Mouse (Mus musculus): Measurements from ENCODE around the gene Msi2.

Msi2 gene

GRCm38 (mm10) chr11:88369898-88370297 is 348.4 kb downstream of the Msi2 start:
- DNase-seq (ENCODE audit: low spot score in 2 of 2) = no peak

GRCm38 (mm10) chr11:88367501-88367900 is 350.8 kb downstream of the Msi2 start:
- no peak for DNase-seq (ENCODE audit: low spot score in 2 of 2)

DNA sequence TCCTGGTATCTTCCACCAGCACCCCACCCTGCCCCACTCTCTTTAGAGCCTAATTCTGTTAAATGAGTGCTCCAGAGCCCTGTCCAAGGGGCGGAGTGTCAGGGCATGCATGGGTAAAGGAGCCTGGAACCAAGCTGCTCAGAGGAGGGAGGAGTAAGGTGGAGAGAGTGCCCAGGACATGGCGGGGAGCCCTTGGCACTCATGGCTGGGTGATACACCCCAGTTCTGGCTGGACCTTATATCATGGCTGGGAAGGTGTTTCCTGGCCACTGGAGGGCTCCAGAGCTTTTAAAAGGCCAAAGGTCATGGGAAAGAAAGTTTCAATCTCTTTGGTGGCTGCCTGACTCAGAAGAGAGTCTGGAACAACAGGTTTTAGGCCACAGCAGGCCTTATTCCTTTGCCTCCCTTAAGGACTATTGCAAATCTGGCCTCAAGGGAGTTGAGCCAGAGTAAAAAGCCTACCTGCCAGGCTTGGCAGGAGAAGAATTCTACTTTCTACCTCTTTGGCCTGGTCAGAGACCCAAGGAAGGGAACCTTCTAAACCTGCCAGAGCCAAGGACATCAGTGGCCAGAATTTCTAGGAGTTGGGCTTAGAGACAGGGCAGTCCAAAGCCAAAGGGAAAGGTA is 352.3 kb downstream of the Msi2 start:
- DNase-seq (ENCODE audit: low spot score in 2 of 2) = no peak

DNA sequence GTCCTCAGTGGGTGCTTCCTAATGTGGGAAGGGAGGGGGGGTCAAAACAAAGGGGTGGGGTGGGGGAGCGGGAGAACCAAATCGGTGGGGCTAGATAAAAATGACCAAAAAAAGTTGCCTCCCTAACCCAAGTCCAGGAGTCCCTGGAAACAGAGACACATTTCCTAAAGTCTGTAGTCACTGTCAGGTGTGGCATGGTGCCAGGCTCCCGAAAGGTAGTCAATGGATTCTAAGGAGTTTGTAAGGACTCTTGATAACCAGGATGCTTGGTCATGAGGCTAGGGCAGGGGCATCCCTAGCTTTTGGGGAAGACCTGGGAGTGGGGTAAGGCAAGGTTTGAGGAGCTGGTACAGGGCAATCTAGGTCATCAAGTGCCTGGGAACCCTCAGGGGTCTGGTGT is 354.1 kb downstream of the Msi2 start:
- DNase-seq (ENCODE audit: low spot score in 2 of 2) = no peak

- DNase-seq (ENCODE audit: low spot score in 2 of 2) = no peak
Observed at GRCm38 (mm10) chr11:88363481-88363880, 354.8 kb downstream of the Msi2 start.

DNA sequence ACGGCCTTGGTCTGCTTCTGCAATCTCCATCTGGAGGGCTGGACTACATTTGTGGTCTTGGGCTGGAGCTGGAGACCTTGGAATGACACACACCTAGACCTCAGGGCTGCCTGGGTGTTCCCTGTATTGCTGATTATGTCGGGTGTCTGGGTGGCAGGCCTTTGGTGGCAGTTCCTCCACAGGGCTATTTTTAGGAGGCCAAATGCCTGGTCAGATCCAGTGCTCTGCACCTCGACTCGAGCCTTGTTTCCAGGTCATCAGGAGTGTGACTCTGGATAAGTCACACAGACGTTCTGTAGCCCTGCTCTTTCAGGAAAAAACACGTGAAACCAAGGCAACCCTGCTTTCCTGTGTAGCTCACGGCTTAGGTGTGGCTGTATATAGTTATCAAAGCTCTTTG is 358.6 kb downstream of the Msi2 start:
- no peak for DNase-seq (ENCODE audit: low spot score in 2 of 2)

GRCm38 (mm10) chr11:88357325-88357724 is 361.0 kb downstream of the Msi2 start:
- no peak for DNase-seq (ENCODE audit: low spot score in 2 of 2)

DNA sequence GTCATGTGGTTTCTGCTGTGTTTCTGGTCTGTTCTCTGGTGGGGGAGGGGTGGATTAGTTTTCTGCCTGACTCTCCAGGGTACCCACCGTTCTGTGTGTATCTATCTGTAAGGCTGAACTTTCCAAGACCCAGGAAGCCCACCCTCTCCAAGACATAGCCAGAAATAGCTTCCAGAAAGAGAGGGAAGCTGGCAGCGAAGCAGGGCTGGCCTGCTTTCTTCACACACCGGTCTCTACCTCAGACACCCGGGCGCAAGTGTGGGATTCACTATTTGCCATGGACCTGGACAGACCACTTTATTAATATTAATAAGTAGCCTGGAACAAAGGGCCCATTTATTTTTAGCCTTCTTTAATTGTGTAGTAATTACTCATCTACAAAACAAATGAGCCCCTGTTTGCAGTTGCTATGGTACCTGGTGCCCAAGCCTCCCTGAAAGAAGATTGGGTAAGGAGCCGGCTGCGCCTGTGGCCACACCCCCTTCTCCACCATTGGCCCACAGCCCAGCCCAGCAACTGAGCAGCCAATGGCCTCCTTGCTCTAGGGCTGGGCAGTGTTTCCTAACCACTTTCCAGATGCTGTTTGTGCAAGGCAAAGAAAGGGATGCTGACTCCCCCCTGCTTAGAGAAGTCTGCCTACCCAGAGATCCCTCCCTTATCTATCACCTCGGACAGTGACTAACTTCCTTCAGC is 361.6 kb downstream of the Msi2 start:
- peak in 1 of 2 experiments; percentile 26 for DNase-seq (ENCODE audit: low spot score in 2 of 2)

DNA sequence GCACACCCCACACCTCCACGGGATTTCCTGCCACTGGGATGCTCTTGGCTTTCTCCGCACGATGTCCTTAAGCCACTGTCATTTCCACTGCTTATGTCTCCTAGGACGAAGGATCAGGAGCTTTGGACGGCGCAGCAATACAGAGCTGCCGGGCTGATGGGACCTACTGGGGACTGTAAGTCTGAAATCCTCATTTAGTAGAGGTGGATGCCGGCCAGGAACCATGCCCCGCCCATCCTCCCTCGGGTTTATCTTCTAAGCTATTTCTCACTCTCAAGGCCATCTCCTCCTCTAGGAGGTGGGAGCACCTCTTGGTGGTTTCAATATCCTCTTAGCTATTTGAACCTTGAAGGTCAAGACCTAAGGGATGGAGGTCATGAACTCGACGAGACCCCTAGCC is 362.3 kb downstream of the Msi2 start:
- no peak for DNase-seq (ENCODE audit: low spot score in 2 of 2)

DNA sequence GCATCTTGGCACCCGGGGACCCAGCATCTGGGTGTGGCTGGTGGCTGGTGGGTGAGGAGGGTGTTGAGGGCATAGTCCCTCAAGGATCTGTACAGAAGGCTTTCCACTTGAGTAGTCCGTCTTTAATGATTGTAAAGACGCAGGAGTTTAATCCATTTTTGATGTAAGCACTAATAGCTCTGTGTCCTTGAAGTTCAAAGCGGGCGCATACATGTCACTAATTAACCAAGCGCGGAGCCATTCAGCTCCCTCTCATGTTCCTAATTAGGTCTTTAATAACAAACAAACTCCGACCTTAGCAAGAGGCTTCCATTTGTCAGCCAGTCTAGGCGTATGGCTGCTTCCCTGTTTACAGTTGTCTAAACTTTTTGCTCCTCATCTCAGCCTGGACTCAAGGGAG is 363.5 kb downstream of the Msi2 start:
- DNase-seq (ENCODE audit: low spot score in 2 of 2) = no peak

GRCm38 (mm10) chr11:88351722-88352473 is 366.4 kb downstream of the Msi2 start:
- DNase-seq (ENCODE audit: low spot score in 2 of 2) = no peak

DNA sequence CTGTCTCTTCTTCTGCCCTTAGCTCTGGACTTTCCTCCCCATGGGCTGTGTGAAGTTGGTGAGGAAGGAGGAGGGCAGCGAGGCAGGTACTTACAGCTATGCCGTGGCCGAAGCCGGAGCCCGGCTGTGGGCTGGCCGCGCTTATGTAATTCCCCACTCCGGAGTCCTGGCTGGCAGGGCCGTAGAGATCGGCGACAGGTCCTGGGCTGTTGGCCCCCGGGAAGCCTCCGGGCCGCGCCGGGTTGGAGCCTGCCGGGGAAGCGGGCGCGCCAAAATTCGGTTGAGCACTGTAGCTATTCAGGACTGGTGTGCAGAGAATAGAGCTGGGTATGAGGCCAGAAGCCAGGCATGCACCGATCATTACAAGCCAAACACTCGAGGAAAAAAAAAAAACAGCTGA is 369.6 kb downstream of the Msi2 start:
- DNase-seq (ENCODE audit: low spot score in 2 of 2) = no peak

GRCm38 (mm10) chr11:88348056-88348455 is 370.3 kb downstream of the Msi2 start:
- no peak for DNase-seq (ENCODE audit: low spot score in 2 of 2)

- no peak for DNase-seq (ENCODE audit: low spot score in 2 of 2)
Observed at GRCm38 (mm10) chr11:88346066-88346465, 372.2 kb downstream of the Msi2 start.

- DNase-seq (ENCODE audit: low spot score in 2 of 2) = no peak
Observed at GRCm38 (mm10) chr11:88337926-88338325, 380.4 kb downstream of the Msi2 start.

GRCm38 (mm10) chr11:88334893-88335292 is 383.4 kb downstream of the Msi2 start:
- no peak for DNase-seq (ENCODE audit: low spot score in 2 of 2)

GRCm38 (mm10) chr11:88332309-88332934 is 385.9 kb downstream of the Msi2 start:
- no peak for DNase-seq (ENCODE audit: low spot score in 2 of 2)

GRCm38 (mm10) chr11:88331722-88332121 is 386.6 kb downstream of the Msi2 start:
- no peak for DNase-seq (ENCODE audit: low spot score in 2 of 2)

- no peak for DNase-seq (ENCODE audit: low spot score in 2 of 2)
Observed at GRCm38 (mm10) chr11:88330799-88331198, 387.5 kb downstream of the Msi2 start.

- DNase-seq (ENCODE audit: low spot score in 2 of 2) = no peak
Observed at GRCm38 (mm10) chr11:88328813-88329595, 389.3 kb downstream of the Msi2 start.

GRCm38 (mm10) chr11:88327016-88327415 is 391.3 kb downstream of the Msi2 start:
- DNase-seq (ENCODE audit: low spot score in 2 of 2) = no peak

DNA sequence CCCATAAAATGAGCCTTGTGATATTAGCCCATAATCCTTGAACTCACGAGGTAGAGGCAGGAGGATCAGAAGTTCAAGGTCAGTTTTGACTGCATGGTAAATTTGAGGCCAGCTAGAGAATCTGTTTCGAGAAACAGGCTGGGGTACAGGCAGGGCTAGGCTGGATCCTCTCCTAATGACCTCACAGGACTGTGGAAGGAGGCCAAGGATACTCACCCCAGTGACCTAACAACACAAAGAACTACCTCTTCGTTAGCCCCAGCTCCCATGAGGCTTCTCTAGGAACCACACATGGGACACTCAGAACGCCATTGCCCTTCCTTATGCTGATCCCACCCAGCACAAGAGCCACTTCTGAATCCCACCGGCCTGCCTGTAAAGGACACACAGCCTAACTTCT is 399.5 kb downstream of the Msi2 start:
- no peak for DNase-seq (ENCODE audit: low spot score in 2 of 2)

Measured in spleen, postnatal 4 days (tissue).